Mouse (Mus musculus) adrenal gland, postnatal 25 days (tissue): ENCODE results near the gene Fndc7. TPM values are rescaled to one million over a fixed set of nuclear protein-coding genes. Genes with fewer than 3 reads are reported as not detected.
"Not testable (repeated sequence)": the region's sequence is repeated elsewhere in the genome, so short reads cannot be mapped to it uniquely, and the experiment has no call there.

ENCODE experiments used
- DNase-seq: peaks from one replicate; pipeline ENCODE4 v3.0.0; 2021; ENCODE audit warnings: mixed read lengths
- total RNA-seq: library from RNA; stranded (reverse); gene quantifications from 2 replicates; pipeline ENCODE4 v1.2.3, GENCODE M21; 2021

Gene Fndc7
- total RNA-seq, 1 experiment from 2014 or later, result 0.79 TPM

DNA sequence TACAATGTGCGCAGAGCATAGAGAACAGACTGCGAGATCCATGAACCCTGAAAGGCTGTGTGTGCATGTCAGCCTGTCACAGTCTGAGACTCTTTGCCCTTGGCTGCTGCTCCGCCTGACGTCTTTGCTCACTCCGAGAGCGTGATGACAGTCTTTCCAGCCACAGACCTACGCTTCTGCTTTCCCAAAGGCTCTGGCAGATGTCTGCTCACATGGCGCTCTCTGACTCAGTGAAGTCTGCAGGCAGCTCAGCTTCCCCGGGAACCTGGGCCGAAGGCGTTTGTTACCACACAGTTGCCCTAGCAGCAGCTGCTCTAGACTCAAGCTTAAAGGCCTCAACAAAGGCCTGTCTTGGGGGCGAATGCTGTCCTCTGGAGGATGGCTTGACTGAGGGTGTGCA is 34.4 kb downstream of the Fndc7 start:
- peak; percentile 62 for DNase-seq

- no peak for DNase-seq
These were observed 36.5 kb downstream of the Fndc7 start for GRCm38 (mm10) chr3:108853266-108853665.

GRCm38 (mm10) chr3:108851996-108852697 is 37.7 kb downstream of the Fndc7 start:
- DNase-seq, result no peak

DNA sequence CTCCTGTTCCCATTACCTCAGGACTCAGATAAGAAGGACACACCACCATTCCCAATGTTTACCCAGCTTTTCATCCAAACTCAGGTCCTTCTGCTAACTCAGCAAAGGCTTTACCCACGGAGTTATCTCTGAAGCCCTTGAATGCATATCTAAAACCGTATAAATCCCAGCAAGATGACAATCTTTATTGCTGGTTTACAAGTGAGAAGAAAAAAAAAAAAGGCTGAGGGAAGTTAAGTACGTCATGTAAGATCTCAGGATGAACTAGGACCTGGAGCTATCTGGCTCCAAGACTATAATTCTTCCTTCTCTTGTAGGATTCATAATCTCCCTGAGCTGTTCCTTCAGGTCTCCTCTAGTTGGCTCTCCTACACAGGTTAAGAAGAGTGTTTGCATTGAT is 38.3 kb downstream of the Fndc7 start:
- DNase-seq, result no peak

DNA sequence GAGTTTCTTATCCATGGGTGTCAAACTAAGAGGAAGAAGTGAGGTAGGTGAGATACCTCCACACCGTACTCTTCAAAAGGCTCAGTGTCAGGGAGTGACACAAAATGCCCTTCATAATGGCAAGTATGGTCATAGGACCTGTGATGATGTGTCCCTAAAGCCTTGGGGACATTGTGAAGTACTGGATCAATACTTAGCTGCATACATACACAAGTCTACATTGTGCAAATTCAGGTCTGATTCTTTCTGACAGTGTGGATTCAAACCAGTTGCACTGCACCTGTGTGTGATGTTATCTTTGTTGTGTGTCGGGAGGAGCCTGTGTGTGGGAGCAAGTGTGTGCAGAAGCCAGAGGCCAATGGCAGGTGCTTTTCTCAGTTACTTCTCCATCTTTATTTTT is 38.7 kb downstream of the Fndc7 start:
- DNase-seq, result no peak

- peak; percentile 63 for DNase-seq
These were observed 39.3 kb downstream of the Fndc7 start for GRCm38 (mm10) chr3:108850506-108850905.

- DNase-seq, result no peak
These were observed 43.2 kb downstream of the Fndc7 start for GRCm38 (mm10) chr3:108846616-108847015.

DNA sequence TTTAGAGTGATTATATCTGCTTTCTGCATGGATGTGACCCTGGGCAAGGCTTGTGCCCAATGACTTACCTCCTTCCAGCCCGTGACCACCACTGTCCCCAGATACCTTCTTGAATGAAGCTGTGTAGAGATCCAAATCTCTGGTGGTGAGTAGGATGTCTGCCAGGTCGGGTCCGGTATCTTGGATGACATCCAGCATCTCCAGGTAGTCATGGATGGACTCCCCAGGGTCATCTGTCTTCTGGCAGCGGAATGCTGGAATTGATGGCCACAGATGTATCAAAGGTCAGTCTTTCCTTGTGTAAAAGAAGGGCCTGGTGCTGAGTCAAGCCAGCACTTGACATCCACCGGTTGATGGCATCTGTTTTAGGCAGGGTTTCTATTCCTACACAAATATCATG is 45.3 kb downstream of the Fndc7 start:
- no peak for DNase-seq

DNA sequence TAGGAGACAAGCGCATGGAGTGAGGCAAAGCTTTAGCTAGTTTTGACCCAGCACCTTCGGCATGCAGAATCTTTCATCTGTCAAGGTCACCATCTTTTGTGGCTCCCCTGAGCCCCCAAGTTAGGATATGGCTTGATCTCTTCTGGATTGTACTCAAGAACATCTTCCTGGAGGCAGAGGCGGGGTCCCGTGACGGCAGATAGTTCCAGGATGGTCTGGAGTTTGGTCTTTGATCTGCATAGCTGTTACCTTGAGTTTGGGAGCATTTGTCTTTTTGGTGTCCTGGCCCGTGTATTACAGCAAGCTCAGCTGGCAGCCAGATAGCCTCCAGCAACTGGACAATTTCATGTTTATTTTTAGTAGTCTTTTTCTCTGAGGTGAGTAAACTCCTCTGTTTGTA is 45.8 kb downstream of the Fndc7 start:
- DNase-seq, result no peak

DNA sequence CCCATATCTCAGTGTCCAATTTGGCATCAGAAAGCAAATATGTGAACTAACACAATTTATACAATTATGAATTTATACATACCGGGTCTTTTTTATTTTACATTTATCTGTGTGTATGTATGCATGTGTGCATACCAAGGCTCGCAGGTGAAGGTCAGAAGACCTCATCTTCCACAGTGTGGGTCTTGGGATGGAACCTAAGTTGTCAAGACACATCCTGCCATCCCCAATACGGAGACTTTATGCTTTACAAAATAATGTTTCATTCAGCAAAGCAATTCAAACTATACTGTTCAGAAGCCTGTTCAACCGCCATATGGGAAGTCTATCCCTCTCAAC is 49.1 kb downstream of the Fndc7 start:
- no peak for DNase-seq

DNA sequence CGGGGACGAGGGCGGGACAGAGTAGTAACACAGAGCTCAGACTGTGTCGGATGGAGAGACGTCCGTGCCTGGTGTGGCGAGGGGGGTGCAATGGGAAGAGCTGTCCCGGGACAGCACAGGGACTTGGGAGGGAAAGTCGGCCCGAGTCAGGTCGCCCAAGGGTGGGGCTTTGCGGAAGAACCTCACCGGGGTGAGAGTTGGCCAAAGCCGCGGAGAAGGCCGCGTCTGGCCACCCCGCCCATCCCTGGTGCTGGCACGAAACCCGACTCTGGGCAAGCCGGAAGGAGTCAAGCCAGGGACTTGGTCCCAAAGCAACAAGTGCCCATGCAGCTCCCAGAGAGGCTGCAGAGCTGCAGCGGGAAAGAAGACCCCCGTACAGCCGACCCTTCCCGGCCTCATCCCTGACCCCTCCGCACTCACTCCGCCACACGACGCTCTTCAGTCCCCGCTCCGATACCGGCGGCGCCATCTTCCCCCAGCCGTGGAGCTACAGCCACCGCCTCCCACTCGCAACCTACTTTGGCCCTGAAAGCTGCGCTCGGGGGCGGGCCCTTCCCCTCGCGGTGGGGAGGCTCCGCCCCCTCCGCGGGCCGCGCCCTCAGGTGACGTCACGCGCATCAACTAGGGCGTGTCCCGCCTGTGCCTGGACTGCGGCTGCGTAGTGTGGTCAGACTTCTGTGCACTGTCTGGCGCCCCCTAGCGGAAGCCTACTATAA is 49.6 kb downstream of the Fndc7 start, which contains the start of gene Stxbp3:
Gene Stxbp3 (minus strand): TSS at position 527 of the 716 bp plus-strand sequence.
- peak; percentile 100 for DNase-seq

DNA sequence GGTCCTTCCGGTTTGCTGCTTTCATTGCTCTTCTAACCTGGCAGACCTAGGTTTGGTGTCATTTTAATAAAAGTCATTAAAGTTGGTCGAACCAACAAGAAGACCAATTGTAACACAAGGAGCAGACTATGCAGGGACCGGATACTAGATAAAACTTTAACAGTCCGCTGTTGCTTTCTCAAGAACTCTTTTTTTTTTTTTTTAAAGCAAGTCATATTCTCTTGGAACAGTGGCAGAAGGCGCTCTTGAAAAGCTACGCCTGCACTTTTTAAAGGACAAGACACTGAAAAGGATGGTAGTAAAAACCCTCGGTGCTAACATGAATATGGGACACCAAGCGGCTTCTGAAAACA is 50.2 kb downstream of the Fndc7 start:
- DNase-seq, result no peak

DNA sequence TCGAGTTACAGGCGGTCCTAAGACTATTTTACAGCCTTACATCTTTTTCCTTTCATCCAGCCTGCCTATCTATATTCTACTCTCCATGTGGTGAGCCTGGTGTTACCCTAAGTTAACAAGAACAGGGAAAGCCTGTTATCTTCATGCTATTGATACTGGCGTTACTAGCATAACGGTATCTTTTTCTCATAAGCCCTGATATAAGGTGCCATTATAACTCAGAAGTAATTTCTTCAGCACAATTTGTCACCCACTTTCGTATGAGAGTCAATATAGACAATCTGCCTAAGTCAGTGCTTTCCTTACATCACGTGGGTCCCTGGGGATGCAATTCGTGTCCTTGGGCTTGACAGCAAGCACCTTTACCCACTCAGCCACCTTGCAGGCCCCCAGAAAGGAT is 50.8 kb downstream of the Fndc7 start:
- no peak for DNase-seq

DNA sequence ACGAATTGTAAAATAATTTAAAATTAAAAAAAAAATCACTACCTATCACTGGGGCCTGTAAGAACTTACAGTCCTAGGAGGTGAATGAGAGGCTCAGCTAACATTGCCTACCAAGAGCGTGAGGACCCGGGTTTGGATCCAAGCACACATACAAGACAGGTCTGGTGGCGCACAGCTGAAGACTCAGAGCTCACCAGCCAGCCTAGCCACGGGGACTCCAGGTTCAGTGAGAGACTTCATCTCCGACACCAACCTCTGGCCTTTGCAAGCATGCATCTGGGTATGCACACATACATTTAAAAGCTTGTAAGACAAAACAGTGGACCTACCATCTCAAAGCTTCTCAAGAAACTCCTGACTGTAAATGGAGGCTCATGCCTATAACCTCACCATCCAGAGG is 52.9 kb downstream of the Fndc7 start:
- DNase-seq, result no peak

- DNase-seq, result not testable (repeated sequence)
These were observed 56.1 kb downstream of the Fndc7 start for GRCm38 (mm10) chr3:108833717-108834116.

GRCm38 (mm10) chr3:108831750-108832149 is 58.1 kb downstream of the Fndc7 start:
- DNase-seq, result no peak

- no peak for DNase-seq
These were observed 59.3 kb downstream of the Fndc7 start for GRCm38 (mm10) chr3:108830493-108830892.

DNA sequence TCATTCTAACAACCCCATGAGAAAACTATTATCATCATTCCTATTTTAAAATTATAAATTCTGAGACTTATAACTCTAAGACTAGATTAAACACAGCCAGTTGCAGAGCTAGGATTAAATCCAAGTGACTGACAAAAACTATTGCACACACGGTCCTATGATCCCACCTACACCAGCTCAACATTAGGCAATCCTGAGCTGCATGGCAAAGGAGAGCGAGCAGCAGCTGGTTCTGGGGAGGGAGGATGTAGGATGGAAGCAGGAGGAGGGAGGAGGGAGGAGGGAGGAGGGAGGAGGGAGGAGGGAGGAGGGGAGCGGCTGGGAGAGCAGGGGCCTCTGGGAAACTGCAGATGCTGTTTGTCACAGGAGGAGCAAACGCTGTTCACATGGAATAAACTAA is 74.2 kb downstream of the Fndc7 start:
- DNase-seq, result no peak

DNA sequence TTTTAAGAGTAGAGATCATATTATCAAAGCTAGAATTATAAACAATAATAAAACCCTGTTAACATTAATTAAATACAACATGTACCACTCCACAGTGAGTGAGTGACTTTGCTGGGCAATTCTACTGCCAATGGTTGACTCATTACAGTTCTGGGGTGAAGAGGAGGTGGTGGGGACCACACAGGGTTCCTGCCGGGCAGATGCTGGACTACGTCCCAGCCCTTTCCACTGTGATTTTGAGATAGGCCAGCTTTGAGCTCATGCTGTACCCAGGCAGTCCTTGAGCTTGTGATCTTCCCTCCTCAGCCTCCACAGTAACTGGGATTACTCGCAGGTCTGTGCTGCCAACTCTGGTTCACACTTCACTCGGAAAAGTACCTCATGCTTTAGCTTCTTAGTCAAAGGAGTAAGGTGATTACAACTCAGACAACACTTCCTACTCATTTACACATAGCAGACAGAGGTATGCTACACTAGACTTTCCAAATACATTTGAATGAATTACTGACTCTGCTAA is 79.0 kb downstream of the Fndc7 start:
- peak; percentile 16 for DNase-seq

GRCm38 (mm10) chr3:108805622-108806021 is 84.2 kb downstream of the Fndc7 start:
- no peak for DNase-seq
